Mouse (Mus musculus): Measurements from ENCODE around the gene Gm45808.

Gene Gm45808

GRCm38 (mm10) chr7:45458748-45459563, 27.7 kb downstream of the Gm45808 start:
- in situ Hi-C loops (cut with MboI; ENCODE audit: unreplicated experiment in 2 of 2): loop anchor here (10.0 to 25.0 kb wide), 2 partner anchors 228 to 236 kb away; partner anchors contain the start of genes Car11 (in 2 of the 2), Sec1 (in 2 of the 2) and Ntn5 (in 1 of the 2)

GRCm38 (mm10) chr7:45457204-45458060, 29.2 kb downstream of the Gm45808 start:
- in situ Hi-C loops (cut with MboI; ENCODE audit: unreplicated experiment in 2 of 2): loop anchor here (10.0 to 25.0 kb wide), 2 partner anchors 230 to 237 kb away; partner anchors contain the start of genes Car11 (in 2 of the 2), Sec1 (in 2 of the 2) and Ntn5 (in 1 of the 2)

DNA sequence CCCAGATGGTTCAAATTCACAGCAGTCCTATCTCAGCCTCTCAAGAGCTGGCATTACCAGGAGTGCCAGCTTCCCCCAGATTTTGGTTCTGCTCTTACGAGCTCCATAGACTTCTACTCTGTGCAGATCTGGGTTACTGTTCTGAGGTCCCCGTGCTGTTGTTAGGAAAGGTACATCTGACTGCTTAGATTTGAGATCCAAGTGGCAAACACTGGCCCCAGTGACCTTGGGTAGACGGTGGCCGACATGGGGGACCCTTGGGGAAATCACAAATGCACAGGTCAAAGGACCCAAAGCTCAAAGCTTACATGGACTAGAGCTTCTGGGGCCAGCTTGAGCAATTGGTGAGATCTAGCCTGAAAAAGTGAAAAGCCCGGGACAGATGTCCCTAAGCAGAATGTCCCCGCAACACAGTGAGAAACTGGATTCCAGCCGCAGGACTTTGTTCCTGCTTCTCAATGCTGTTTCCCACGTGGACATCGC, 29.8 kb downstream of the Gm45808 start:
- in situ Hi-C loops (cut with MboI; ENCODE audit: unreplicated experiment in 2 of 2): loop anchor here (10.0 to 25.0 kb wide), 2 partner anchors 231 to 238 kb away; partner anchors contain the start of genes Car11 (in 2 of the 2), Sec1 (in 2 of the 2) and Ntn5 (in 1 of the 2)

GRCm38 (mm10) chr7:45455932-45456696, 30.5 kb downstream of the Gm45808 start:
- in situ Hi-C loops (cut with MboI; ENCODE audit: unreplicated experiment in 2 of 2): loop anchor here (10.0 to 25.0 kb wide), 2 partner anchors 231 to 239 kb away; partner anchors contain the start of genes Car11 (in 2 of the 2), Sec1 (in 2 of the 2) and Ntn5 (in 1 of the 2)

DNA sequence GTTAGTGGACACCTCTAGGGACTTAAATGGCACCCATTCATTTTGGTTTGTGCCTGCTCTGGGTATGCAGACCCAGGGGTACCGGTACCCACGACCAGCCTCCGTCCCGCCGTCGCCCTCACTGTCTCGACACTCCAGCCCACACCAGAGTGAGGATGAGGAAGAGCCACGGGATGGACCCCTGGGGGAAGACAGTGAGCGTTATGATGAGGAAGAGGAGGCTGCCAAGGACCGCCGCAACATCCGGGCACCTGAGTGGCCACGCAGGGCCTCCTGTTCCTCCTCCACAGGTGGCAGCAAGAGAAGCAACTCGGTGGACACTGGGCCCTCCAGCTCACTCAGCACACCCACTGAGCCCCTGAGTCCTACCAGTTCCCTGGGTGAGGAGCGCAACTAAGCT, 31.6 kb downstream of the Gm45808 start:
- in situ Hi-C loops (cut with MboI; ENCODE audit: unreplicated experiment in 2 of 2): loop anchor here (5.0 to 25.0 kb wide), 3 partner anchors 107 to 240 kb away; partner anchors contain the start of genes Car11 (in 2 of the 2), Sec1 (in 2 of the 2) and Ntn5 (in 1 of the 2)

DNA sequence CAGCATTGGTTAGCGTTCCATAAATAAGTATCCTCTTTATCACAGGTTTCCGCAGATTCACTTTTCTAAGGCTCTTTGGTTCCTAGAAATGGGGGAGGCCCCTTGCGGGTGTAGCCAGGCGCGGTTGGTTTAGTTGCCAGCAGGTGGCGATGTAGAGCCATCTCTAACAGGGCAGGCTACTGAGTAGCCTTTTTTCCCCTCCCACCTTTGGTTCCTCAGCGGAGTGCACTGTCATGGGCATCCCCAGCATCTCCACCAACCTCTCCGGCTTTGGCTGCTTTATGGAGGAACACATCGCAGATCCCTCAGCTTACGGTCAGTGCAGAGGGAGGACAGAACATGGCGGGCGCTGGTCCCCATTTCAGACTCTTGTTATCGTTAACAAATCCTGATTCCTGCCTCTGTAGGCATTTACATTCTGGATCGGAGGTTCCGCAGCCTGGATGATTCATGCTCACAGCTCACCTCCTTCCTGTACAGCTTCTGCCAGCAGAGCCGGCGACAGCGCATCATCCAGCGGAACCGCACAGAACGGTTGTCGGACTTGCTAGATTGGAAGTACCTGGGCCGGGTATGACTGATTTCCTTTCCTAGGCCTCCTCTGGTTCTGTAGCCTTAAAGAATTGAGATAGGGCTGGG, 35.1 kb downstream of the Gm45808 start:
- in situ Hi-C loops (cut with MboI; ENCODE audit: unreplicated experiment in 2 of 2): loop anchor here (5.0 to 25.0 kb wide), 3 partner anchors 111 to 243 kb away; partner anchors contain the start of genes Car11 (in 2 of the 2), Sec1 (in 2 of the 2) and Ntn5 (in 1 of the 2)

DNA sequence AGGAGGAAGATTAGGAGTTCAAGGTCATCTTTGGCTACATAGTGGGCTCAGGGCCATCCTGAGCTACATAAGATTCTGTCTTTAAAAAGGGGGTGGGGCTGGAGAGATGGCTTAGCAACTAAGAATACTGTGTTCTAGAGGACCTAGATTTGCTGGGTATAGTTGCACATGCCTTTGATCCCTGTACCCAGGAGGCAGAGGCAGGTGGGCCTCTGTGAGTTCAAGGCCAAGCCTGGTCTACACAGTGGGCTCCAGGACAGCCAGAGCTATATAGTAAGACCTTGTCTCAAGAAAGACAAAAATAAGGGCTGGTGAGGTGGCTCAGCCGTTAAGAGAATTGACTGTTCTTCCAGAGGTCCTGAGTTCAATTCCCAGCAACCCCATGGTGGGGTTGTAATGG, 36.6 kb downstream of the Gm45808 start:
- in situ Hi-C loops (cut with MboI; ENCODE audit: unreplicated experiment in 2 of 2): loop anchor here (5.0 to 25.0 kb wide), 3 partner anchors 112 to 245 kb away; partner anchors contain the start of genes Car11 (in 2 of the 2), Sec1 (in 2 of the 2) and Ntn5 (in 1 of the 2)

DNA sequence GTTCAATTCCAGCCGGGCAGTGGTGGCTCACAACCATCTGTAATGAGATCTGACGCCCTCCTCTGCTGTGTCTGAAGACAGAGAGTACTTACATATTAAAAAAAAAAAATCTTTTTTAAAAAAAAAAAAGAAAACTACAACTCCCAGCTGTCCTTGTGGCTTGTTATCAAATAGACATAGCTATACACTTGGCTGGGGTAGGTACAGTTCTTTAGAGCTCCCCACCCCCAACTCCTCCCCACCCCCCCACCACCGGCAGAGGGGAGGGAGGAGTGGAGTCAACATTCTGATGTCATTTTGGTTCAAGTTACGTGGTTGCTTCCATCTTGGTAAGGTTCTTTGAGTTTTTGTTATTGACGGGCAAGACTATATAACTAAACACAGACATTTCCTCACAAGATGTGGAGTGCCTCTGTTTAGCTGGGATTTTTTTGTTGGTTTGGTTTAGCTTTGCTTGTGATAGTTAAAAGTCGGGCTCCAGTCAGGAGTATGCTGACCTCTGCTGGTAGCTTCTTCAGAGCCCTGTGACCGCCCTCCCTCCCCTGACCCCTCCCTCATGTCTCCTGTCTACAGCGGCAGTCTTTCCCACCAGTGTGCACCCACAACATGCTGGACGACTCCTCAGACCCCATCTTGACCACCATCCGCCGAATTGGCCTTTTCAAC, 39.2 kb downstream of the Gm45808 start:
- in situ Hi-C loops (cut with MboI; ENCODE audit: unreplicated experiment in 2 of 2): no loop called here

DNA sequence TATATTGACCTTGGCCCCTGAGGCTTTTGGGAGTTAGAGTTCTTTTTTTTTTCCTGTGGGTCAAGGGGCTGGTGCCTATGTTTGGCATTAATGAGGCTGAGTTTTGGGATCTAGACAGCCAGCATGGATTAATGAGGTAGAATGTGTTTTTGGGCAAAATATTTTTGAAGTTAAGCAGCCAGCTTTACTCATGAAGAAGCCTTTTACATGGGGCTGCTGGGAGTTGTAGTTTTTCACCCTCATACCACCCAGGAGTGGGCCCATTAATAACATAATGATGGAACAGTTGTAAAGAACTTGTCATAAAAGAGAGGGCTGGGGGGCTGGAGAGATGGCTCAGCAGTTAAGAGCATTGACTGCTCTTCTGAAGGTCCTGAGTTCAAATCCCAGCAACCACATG, 40.0 kb downstream of the Gm45808 start:
- in situ Hi-C loops (cut with MboI; ENCODE audit: unreplicated experiment in 2 of 2): no loop called here

DNA sequence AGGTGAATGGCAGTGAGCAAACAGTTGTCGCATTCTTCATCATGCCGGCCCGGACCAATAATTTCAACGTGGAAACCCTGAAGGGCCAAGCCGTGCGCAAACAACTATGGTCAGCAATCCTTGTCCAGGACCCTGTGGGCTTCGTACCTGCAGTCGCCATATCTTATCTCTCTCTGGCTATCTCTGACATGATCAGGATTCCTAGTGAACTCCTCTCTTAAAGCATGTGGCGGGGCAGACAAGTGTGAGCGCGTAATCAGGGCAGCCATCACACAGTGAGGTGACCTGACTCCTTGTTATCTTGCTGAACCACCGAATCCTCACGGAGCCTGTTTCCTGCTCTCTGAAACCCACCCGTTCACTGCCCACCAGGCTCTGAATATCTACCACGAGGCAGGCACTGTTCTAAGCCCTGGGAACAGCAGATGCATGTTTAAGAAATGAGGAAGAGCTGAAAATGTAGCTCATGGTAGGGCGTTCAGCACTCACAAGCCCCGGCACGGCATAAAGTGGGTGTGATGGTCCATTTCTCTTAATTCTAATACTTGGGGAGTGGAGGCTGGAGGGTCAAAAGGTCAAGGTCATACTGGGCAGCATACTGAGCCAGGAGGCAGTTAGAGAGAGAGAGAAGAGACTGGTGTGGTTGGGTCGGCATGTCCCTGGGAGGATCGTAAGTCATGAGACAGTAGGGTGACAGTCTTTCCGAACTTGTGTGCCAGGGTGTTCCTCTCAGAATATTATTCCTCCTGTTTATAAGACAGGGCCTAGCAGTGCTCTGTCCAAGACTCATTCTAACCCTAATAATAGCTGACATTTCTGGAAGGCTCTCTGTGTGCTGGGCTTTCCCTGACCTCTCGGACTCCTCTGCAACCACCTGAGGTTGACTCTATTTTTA, 42.8 kb downstream of the Gm45808 start:
- in situ Hi-C loops (cut with MboI; ENCODE audit: unreplicated experiment in 2 of 2): no loop called here

DNA sequence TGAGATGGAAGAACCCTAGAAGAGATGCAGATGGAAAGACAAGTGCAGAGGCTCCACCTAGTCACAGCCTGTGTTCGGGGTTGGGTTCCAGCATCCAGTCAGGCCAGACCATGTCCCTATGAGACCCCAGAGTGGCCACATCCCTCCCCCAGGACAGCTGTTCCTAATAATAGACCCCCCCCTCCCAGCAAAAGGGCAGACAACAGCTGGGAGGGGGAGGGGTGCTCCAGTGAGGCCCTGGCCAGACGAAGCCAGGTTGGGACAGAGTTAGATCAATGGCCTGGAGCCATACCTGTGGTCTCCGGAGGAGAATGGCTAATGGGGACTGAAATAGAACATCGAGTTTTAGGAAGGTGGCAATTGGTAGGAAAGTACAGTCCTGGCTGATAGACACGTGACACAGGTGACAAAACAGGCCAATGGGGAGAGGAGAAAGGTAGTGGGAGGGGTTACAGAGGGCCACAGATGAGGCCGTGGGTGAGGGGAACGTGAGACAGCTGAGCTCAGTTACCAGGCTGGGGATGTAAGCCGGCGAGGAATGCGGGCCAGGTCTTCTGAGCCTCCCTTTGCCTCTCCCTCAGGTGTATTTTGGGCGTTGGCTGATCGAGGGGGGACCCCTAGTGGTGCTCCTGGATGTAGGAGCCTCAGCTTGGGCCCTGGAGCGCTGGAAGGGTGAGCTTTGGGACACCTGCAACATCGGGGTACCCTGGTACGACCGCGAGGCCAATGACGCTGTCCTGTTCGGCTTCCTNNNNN, 48.9 kb downstream of the Gm45808 start, which contains the start of gene Ruvbl2:
Ruvbl2 (minus strand) TSS at position 576 of the 756 bp plus-strand sequence.
- in situ Hi-C loops (cut with MboI; ENCODE audit: unreplicated experiment in 2 of 2): no loop called here

DNA sequence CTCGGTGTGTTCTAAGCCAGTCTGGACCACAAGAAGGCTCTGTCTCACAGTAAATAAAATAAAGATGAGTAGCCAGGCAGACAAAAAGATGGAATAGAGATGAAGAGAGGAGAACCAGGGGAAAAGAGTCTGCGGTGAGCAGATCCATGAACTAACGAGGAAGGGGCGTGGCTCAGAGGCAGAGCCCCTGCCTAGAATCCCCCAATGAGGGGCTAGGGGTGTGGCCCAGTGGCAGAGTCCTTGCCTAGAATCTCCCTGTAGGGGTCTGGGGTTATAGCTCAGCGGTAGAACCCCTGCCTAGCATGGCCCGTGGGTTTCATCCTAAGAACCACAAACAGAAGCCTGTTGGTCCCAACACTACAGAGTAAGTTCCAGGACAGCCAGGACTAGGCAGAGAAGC, 49.6 kb downstream of the Gm45808 start:
- in situ Hi-C loops (cut with MboI; ENCODE audit: unreplicated experiment in 2 of 2): no loop called here

DNA sequence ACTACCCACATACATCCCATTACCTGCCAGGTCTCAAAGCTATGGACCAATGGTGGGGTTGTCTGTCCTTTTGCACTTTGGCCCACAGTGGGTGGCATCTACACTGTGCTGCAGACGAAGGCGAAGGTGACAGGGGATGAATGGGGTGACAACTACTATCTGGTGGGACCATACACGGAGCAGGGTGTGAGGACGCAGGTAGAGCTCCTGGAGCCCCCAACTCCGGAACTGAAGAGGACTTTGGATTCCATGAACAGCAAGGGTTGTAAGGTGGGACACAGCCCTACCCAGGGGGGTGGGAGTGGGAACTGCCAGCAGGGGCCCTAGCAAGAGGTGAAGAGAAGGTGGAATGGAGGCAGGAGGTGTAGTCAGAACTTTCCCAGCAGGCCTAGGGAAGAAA, 50.2 kb downstream of the Gm45808 start:
- in situ Hi-C loops (cut with MboI; ENCODE audit: unreplicated experiment in 2 of 2): no loop called here

DNA sequence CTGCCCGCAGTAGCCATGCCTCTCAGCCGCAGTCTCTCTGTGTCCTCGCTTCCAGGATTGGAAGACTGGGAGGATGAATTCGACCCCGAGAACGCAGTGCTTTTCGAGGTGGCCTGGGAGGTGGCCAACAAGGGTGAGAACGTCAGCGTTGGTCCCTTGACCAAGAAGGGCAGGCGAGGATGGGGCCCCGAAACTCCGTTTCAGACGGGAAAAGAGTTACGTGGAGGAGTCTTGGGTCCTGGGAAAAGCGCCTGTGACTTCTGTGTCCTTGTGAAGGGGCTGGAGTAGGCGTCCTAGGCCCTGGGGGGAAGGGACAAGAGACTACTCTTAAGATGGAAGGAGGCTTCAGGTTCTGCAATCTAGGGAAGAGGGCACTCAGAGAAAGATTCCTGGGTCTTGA, 51.6 kb downstream of the Gm45808 start:
- in situ Hi-C loops (cut with MboI; ENCODE audit: unreplicated experiment in 2 of 2): no loop called here

GRCm38 (mm10) chr7:45434203-45435015, 52.2 kb downstream of the Gm45808 start, which contains the start of gene Gys1:
TSS of gene Gys1 (plus strand) at chr7:45434844.
- in situ Hi-C loops (cut with MboI; ENCODE audit: unreplicated experiment in 2 of 2): no loop called here

GRCm38 (mm10) chr7:45433835-45434202, 52.8 kb downstream of the Gm45808 start:
- in situ Hi-C loops (cut with MboI; ENCODE audit: unreplicated experiment in 2 of 2): no loop called here

Measured in v-Abl transformed pro-B cells (cell line).